18 mouse cellular contexts compared by ENCODE assay signal in genomic region chr15:80095596-80095995, GRCm38 (mm10). TPM values are rescaled to one million over a fixed set of nuclear protein-coding genes. Genes with fewer than 3 reads are reported as not detected.
A peak's percentile ranks its signal among the peaks of the same experiment; 100 is the strongest.
DNase-seq lines count a peak whose midpoint lies in the region; ATAC-seq lines count a peak whose summit lies in the region.
"Had no signal": no experiment of that assay in that cellular context is flagged by ENCODE, and none has a peak within 500 bp of the region (broad histone marks: within the 10 kb centered on the region; RNA-seq: fewer than 3 reads in every experiment).

No protein-coding gene starts in this region.

- no peaks in the 10 kb centered on the region for H3K9me3 ChIP-seq in liver, embryonic 13.5 days (replicated peaks)
- H3K9me3 ChIP-seq in liver, embryonic 11.5 days (ENCODE audit: control insufficient read depth, low read length) = no peaks in the 10 kb centered on the region
- H3K9me3 ChIP-seq in stomach, embryonic 16.5 days (replicated peaks; ENCODE audit: control insufficient read depth, low read length) = no peaks in the 10 kb centered on the region
- H3K9me3 ChIP-seq: forebrain, embryonic 10.5 days; hindbrain, embryonic 12.5 days; limb, embryonic 10.5 days had no signal

- no peak for DNase-seq in liver, embryonic 13.5 days
- DNase-seq in liver, embryonic 11.5 days (ENCODE audit: low spot score) = no peak
- peak; percentile 43 for DNase-seq in MN1 (ENCODE audit: low spot score)
- peak; percentile 79 for DNase-seq in fat pad, adult 2 months (ENCODE audit: extremely low read depth, low read depth, low spot score)
- DNase-seq in gastrocnemius, postnatal 10 days = no peak
- DNase-seq in heart, adult 11 months = no peak
- DNase-seq: adrenal gland, adult 8-10 months; kidney, adult 11 months; kidney, postnatal 4 days; layer of hippocampus, postnatal 36 days; lung, adult 2 months; midbrain, embryonic 14.5 days; right cerebral cortex, adult 18-20 months had no signal

- H3K27ac ChIP-seq in liver, embryonic 13.5 days = peak overlapping the region; percentile 99
- H3K27ac ChIP-seq in liver, embryonic 11.5 days (ENCODE audit: low read depth, low read length) = no peak overlapping the region
- H3K27ac ChIP-seq in stomach, embryonic 16.5 days (ENCODE audit: low read length) = peak overlapping the region; percentile 89
- H3K27ac ChIP-seq: forebrain, embryonic 10.5 days; hindbrain, embryonic 12.5 days; limb, embryonic 10.5 days had no signal

- H3K36me3 ChIP-seq in liver, embryonic 13.5 days = no peaks in the 10 kb centered on the region
- no peaks in the 10 kb centered on the region for H3K36me3 ChIP-seq in liver, embryonic 11.5 days (ENCODE audit: control insufficient read depth, insufficient read depth, low read length)
- no peaks in the 10 kb centered on the region for H3K36me3 ChIP-seq in stomach, embryonic 16.5 days (ENCODE audit: control insufficient read depth, insufficient read depth, low read length)
- H3K36me3 ChIP-seq: forebrain, embryonic 10.5 days; hindbrain, embryonic 12.5 days; limb, embryonic 10.5 days had no signal

- ATAC-seq in liver, embryonic 13.5 days (ENCODE audit: low read depth) = no peak
- no peak for ATAC-seq in liver, embryonic 11.5 days (replicated peaks; ENCODE audit: low FRiP score)
- peak; percentile 67 for ATAC-seq in stomach, embryonic 16.5 days (ENCODE audit: insufficient read depth, low FRiP score)
- ATAC-seq: CD4-positive, CD25-positive, alpha-beta regulatory T cell, adult 4 months had no signal

- peaks cover 28% of the 10 kb centered on the region for H3K27me3 ChIP-seq in liver, embryonic 13.5 days
- H3K27me3 ChIP-seq in liver, embryonic 11.5 days (replicated peaks; ENCODE audit: control insufficient read depth, insufficient read depth, low read length) = peaks cover 18% of the 10 kb centered on the region
- H3K27me3 ChIP-seq in stomach, embryonic 16.5 days (ENCODE audit: control insufficient read depth, insufficient read depth, low read length) = peaks cover 8% of the 10 kb centered on the region; the same call in 1 of the 2 replicates

- peaks cover 79% of the 10 kb centered on the region for H3K4me1 ChIP-seq in liver, embryonic 13.5 days (replicated peaks)
- peaks cover 45% of the 10 kb centered on the region for H3K4me1 ChIP-seq in liver, embryonic 11.5 days (replicated peaks; ENCODE audit: control insufficient read depth, insufficient read depth, low read length)
- H3K4me1 ChIP-seq in stomach, embryonic 16.5 days (ENCODE audit: control insufficient read depth, insufficient read depth, low read length) = peaks cover 29% of the 10 kb centered on the region

- WGBS in liver, embryonic 13.5 days (ENCODE audit: insufficient replicate concordance) = 76% methylated on average over 1 of the region's 1 CpGs
- 81% methylated on average over 1 of the region's 1 CpGs for WGBS in liver, embryonic 11.5 days
- WGBS in stomach, embryonic 16.5 days = 50% methylated on average over 1 of the region's 1 CpGs

- H3K4me3 ChIP-seq in liver, embryonic 13.5 days (replicated peaks) = no peak overlapping the region
- H3K4me3 ChIP-seq in liver, embryonic 11.5 days (ENCODE audit: low read depth, low read length) = no peak overlapping the region
- no peak overlapping the region for H3K4me3 ChIP-seq in stomach, embryonic 16.5 days (replicated peaks; ENCODE audit: low read length)
- H3K4me3 ChIP-seq: forebrain, embryonic 10.5 days; hindbrain, embryonic 12.5 days; limb, embryonic 10.5 days had no signal

- no peak overlapping the region for H3K4me2 ChIP-seq in liver, embryonic 13.5 days
- H3K4me2 ChIP-seq in liver, embryonic 11.5 days = no peak overlapping the region
- no peak overlapping the region for H3K4me2 ChIP-seq in stomach, embryonic 16.5 days (ENCODE audit: low read depth, low read length)
- H3K4me2 ChIP-seq: hindbrain, embryonic 12.5 days had no signal

- no peak overlapping the region for H3K9ac ChIP-seq in liver, embryonic 13.5 days
- no peak overlapping the region for H3K9ac ChIP-seq in liver, embryonic 11.5 days (ENCODE audit: low read depth, low read length)
- H3K9ac ChIP-seq in stomach, embryonic 16.5 days (ENCODE audit: low read length) = no peak overlapping the region
- H3K9ac ChIP-seq: hindbrain, embryonic 12.5 days had no signal

RNA-seq across cellular contexts. Expression of gene Rpl3, which starts 3.9 kb away (rescaled TPM):
- 807 and 835 TPM in 2 replicates for polyA plus RNA-seq in liver, embryonic 13.5 days (2015; fragmentation: Nextera tagmentation; extraction: Ambion mirVana)
- polyA plus RNA-seq in liver, embryonic 11.5 days (2014; fragmentation: Nextera tagmentation; extraction: Ambion mirVana) = 1,449 and 1,469 TPM in 2 replicates
- 835 and 1,068 TPM in 2 replicates for polyA plus RNA-seq in stomach, embryonic 16.5 days (2015; fragmentation: Nextera tagmentation; extraction: Ambion mirVana)
- 100 to 1,000 TPM; 224 to 271 TPM for total RNA-seq in gastrocnemius, postnatal 10 days (2021)

RNA-seq across cellular contexts. Expression of gene Syngr1, which starts 4.5 kb away (rescaled TPM):
- 16.0 and 20.5 TPM in 2 replicates for polyA plus RNA-seq in liver, embryonic 13.5 days (2015; fragmentation: Nextera tagmentation; extraction: Ambion mirVana)
- polyA plus RNA-seq in liver, embryonic 11.5 days (2014; fragmentation: Nextera tagmentation; extraction: Ambion mirVana) = 32.2 and 38.6 TPM in 2 replicates
- polyA plus RNA-seq in stomach, embryonic 16.5 days (2015; fragmentation: Nextera tagmentation; extraction: Ambion mirVana) = 43.1 and 55.2 TPM in 2 replicates
- total RNA-seq in gastrocnemius, postnatal 10 days (2021) = 10 to 100 TPM; 16.1 to 17.0 TPM

RNA-seq across cellular contexts. Expression of gene Tab1, which starts 37.3 kb away (rescaled TPM):
- polyA plus RNA-seq in liver, embryonic 13.5 days (2015; fragmentation: Nextera tagmentation; extraction: Ambion mirVana) = 12.5 and 12.9 TPM in 2 replicates
- 25.9 and 28.7 TPM in 2 replicates for polyA plus RNA-seq in liver, embryonic 11.5 days (2014; fragmentation: Nextera tagmentation; extraction: Ambion mirVana)
- 29.3 and 35.6 TPM in 2 replicates for polyA plus RNA-seq in stomach, embryonic 16.5 days (2015; fragmentation: Nextera tagmentation; extraction: Ambion mirVana)
- total RNA-seq in gastrocnemius, postnatal 10 days (2021) = 10 to 100 TPM; 17.1 to 20.6 TPM

Comparison
In these comparisons a context has a peak if more than half of its experiments do, and no peak if none do; other contexts are left out.
1. DNase-seq: peak in MN1 (single experiment) and fat pad, adult 2 months (single experiment); none in liver, embryonic 13.5 days (single experiment), liver, embryonic 11.5 days (single experiment), gastrocnemius, postnatal 10 days (single experiment) and heart, adult 11 months (single experiment).